9 mouse cellular contexts compared by ENCODE assay signal in genomic region chr17:23992789-23993553, GRCm38 (mm10). TPM values are rescaled to one million over a fixed set of nuclear protein-coding genes. Genes with fewer than 3 reads are reported as not detected.
A peak's percentile ranks its signal among the peaks of the same experiment; 100 is the strongest.
DNase-seq lines count a peak whose midpoint lies in the region; ATAC-seq and TF ChIP-seq lines count a peak whose summit lies in the region.
"Had no signal": no experiment of that assay in that cellular context is flagged by ENCODE, and none has a peak within 500 bp of the region (broad histone marks: within the 10 kb centered on the region; RNA-seq: fewer than 3 reads in every experiment).

No protein-coding gene starts in this region.

- WGBS in heart, embryonic 12.5 days, result 61% methylated on average over 9 of the region's 9 CpGs
- 67% methylated on average over 9 of the region's 9 CpGs for WGBS in forebrain, embryonic 15.5 days

- no peak overlapping the region for H3ac ChIP-seq in myocyte (ENCODE audit: control insufficient read depth, insufficient read length)

- H3K4me3 ChIP-seq in heart, embryonic 12.5 days, result no peak overlapping the region
- peak overlapping the region; percentile 35 for H3K4me3 ChIP-seq in forebrain, embryonic 15.5 days
- H3K4me3 ChIP-seq in myocyte, result no peak overlapping the region

- ATAC-seq in heart, embryonic 12.5 days (ENCODE audit: insufficient number of reproducible peaks, low FRiP score), result peak; percentile 47; the same call in 1 of the 2 replicates
- ATAC-seq in forebrain, embryonic 15.5 days (replicated peaks), result peak; percentile 73

- H3K36me3 ChIP-seq in heart, embryonic 12.5 days, result no peaks in the 10 kb centered on the region
- H3K36me3 ChIP-seq in forebrain, embryonic 15.5 days, result no peaks in the 10 kb centered on the region
- H3K36me3 ChIP-seq in myocyte (ENCODE audit: control insufficient read depth, insufficient read depth), result no peaks in the 10 kb centered on the region

- H3K9me3 ChIP-seq in heart, embryonic 12.5 days (replicated peaks), result no peaks in the 10 kb centered on the region
- no peaks in the 10 kb centered on the region for H3K9me3 ChIP-seq in forebrain, embryonic 15.5 days

- peak overlapping the region; percentile 25; the same call in 1 of the 2 replicates for H3K9ac ChIP-seq in heart, embryonic 12.5 days
- H3K9ac ChIP-seq in forebrain, embryonic 15.5 days (replicated peaks), result peak overlapping the region; percentile 23; the same call in 1 of the 2 replicates

- H3K4me1 ChIP-seq in heart, embryonic 12.5 days (replicated peaks), result 0 out of 2 replicates have a peak, but pooled peaks cover 5% of the 10 kb centered on the region
- H3K4me1 ChIP-seq in forebrain, embryonic 15.5 days, result peaks cover 9% of the 10 kb centered on the region; the same call in 1 of the 2 replicates

- peaks cover 45% of the 10 kb centered on the region for H3K27me3 ChIP-seq in heart, embryonic 12.5 days (replicated peaks)
- no peaks in the 10 kb centered on the region for H3K27me3 ChIP-seq in forebrain, embryonic 15.5 days
- H3K27me3 ChIP-seq in myocyte (ENCODE audit: control insufficient read depth, insufficient read depth, insufficient read length), result no peaks in the 10 kb centered on the region

- peak overlapping the region; percentile 61 for H3K4me2 ChIP-seq in heart, embryonic 12.5 days
- peak overlapping the region; percentile 55 for H3K4me2 ChIP-seq in forebrain, embryonic 15.5 days (replicated peaks)
- peak overlapping the region; percentile 12 for H3K4me2 ChIP-seq in myocyte (ENCODE audit: low read depth)

- H3K27ac ChIP-seq in heart, embryonic 12.5 days (ENCODE audit: poor library complexity, severe bottlenecking), result no peak overlapping the region
- H3K27ac ChIP-seq in forebrain, embryonic 15.5 days (replicated peaks), result no peak overlapping the region

- H3K79me2 ChIP-seq in myocyte (ENCODE audit: control insufficient read depth, insufficient read depth), result no peaks in the 10 kb centered on the region

- no peak for TF ChIP-seq POLR2A in myocyte (IDR thresholded peaks at IDR 0.05; ENCODE audit: insufficient read length, low read depth)

- no peak for DNase-seq in heart, adult 9 months (ENCODE audit: low spot score in 2 of 2)
- peak; percentile 77 for DNase-seq in kidney, postnatal 10 days
- DNase-seq in MN1 (ENCODE audit: low spot score), result no peak
- no peak for DNase-seq in adrenal gland, postnatal 36 days
- no peak for DNase-seq in thymus, postnatal 10 days (ENCODE audit: low spot score in 2 of 2)

TF ChIP-seq in myocyte, 11 proteins besides CTCF, POLR2A, EP300 and RAD21:
- TF ChIP-seq TCF3 (IDR thresholded peaks at IDR 0.05; ENCODE audit: insufficient read length, low read depth) (no peak), USF1 (IDR thresholded peaks at IDR 0.05; ENCODE audit: low read depth) (no peak), E2F4 (IDR thresholded peaks at IDR 0.05; ENCODE audit: insufficient read depth) (no peak), SRF (IDR thresholded peaks at IDR 0.05; ENCODE audit: control insufficient read depth, insufficient read length, low read depth) (no peak), TCF12 (IDR thresholded peaks at IDR 0.05; ENCODE audit: insufficient read depth, poor library complexity, severe bottlenecking) (no peak), MYOG (IDR thresholded peaks at IDR 0.05; ENCODE audit: control insufficient read depth in 1 of 3, insufficient read depth in 1 of 3, insufficient read length in 2 of 3, low read depth in 2 of 3) (no peak), REST (IDR thresholded peaks at IDR 0.05; ENCODE audit: insufficient read depth, insufficient read length) (no peak), MAX (IDR thresholded peaks at IDR 0.05; ENCODE audit: low read depth) (no peak), POLR2AphosphoS2 (IDR thresholded peaks at IDR 0.05; ENCODE audit: insufficient read length, low read depth) (no peak), CEBPB (IDR thresholded peaks at IDR 0.05; ENCODE audit: insufficient read depth, poor library complexity, severe bottlenecking) (no peak), MYOD1 (IDR thresholded peaks at IDR 0.05; ENCODE audit: control insufficient read depth in 1 of 3, insufficient read length in 2 of 3, low read depth in 2 of 3) (no peak)

RNA-seq across cellular contexts. Expression of gene Prss22, which starts 4.9 kb away (rescaled TPM):
- 0.29 TPM in 1 of 2 replicates, not detected in the other for polyA plus RNA-seq in heart, embryonic 12.5 days (2016; fragmentation: Nextera tagmentation; extraction: Ambion mirVana)
- polyA plus RNA-seq in forebrain, embryonic 15.5 days (2015; fragmentation: Nextera tagmentation; extraction: Ambion mirVana), result not detected in 2 replicates
- polyA plus RNA-seq in myocyte (2012; fragmentation: generic; extraction: Trizol), result 0.04 TPM
- total RNA-seq in adrenal gland, postnatal 36 days (2021), result not detected
- total RNA-seq: left cerebral cortex, postnatal 4 days had no signal

RNA-seq across cellular contexts. Expression of gene Prss30, which starts 12.6 kb away (rescaled TPM):
- not detected in 2 replicates for polyA plus RNA-seq in heart, embryonic 12.5 days (2016; fragmentation: Nextera tagmentation; extraction: Ambion mirVana)
- polyA plus RNA-seq in forebrain, embryonic 15.5 days (2015; fragmentation: Nextera tagmentation; extraction: Ambion mirVana), result not detected in 2 replicates
- polyA plus RNA-seq in myocyte (2012; fragmentation: generic; extraction: Trizol), result 0.06 TPM
- under 1 TPM; 0.23 to 0.33 TPM for total RNA-seq in adrenal gland, postnatal 36 days (2021)

RNA-seq across cellular contexts. Expression of gene Sbpl, which starts 37.9 kb away (rescaled TPM):
- polyA plus RNA-seq in heart, embryonic 12.5 days (2016; fragmentation: Nextera tagmentation; extraction: Ambion mirVana), result not detected in 2 replicates
- polyA plus RNA-seq in forebrain, embryonic 15.5 days (2015; fragmentation: Nextera tagmentation; extraction: Ambion mirVana), result not detected in 2 replicates
- polyA plus RNA-seq in myocyte (2012; fragmentation: generic; extraction: Trizol), result not detected
- total RNA-seq in adrenal gland, postnatal 36 days (2021), result not detected
- total RNA-seq: left cerebral cortex, postnatal 4 days had no signal

RNA-seq across cellular contexts. Expression of gene Prss27, which starts 45.0 kb away (rescaled TPM):
- polyA plus RNA-seq in heart, embryonic 12.5 days (2016; fragmentation: Nextera tagmentation; extraction: Ambion mirVana), result 0.35 and 0.41 TPM in 2 replicates
- polyA plus RNA-seq in forebrain, embryonic 15.5 days (2015; fragmentation: Nextera tagmentation; extraction: Ambion mirVana), result 0.23 and 0.24 TPM in 2 replicates
- 0.14 TPM for polyA plus RNA-seq in myocyte (2012; fragmentation: generic; extraction: Trizol)
- under 1 TPM; 0.40 to 0.43 TPM for total RNA-seq in adrenal gland, postnatal 36 days (2021)
- total RNA-seq: left cerebral cortex, postnatal 4 days had no signal

RNA-seq across cellular contexts. Expression of gene Sbp, which starts 51.5 kb away (rescaled TPM):
- polyA plus RNA-seq in heart, embryonic 12.5 days (2016; fragmentation: Nextera tagmentation; extraction: Ambion mirVana), result not detected in 2 replicates
- polyA plus RNA-seq in forebrain, embryonic 15.5 days (2015; fragmentation: Nextera tagmentation; extraction: Ambion mirVana), result not detected in 2 replicates
- polyA plus RNA-seq in myocyte (2012; fragmentation: generic; extraction: Trizol), result not detected
- not detected for total RNA-seq in adrenal gland, postnatal 36 days (2021)
- total RNA-seq: left cerebral cortex, postnatal 4 days had no signal
